Mouse (Mus musculus) central nervous system, embryonic 14 days (tissue): ENCODE measurements around the gene Pcnt. TPM values are rescaled to one million over a fixed set of nuclear protein-coding genes. Genes with fewer than 3 reads are reported as not detected.

Experiments
- polyA plus RNA-seq: library from polyadenylated mRNA; depleted of rRNA; stranded (reverse); fragments of >200 nt; gene quantifications from 2 replicates; pipeline ENCODE4 v1.2.3, GENCODE M21; 2012; rRNA removed

Gene Pcnt
- 27.2 and 33.1 TPM in 2 replicates for polyA plus RNA-seq

GRCm38 (mm10) chr10:76442178-76443088 is at the start of gene Pcnt:
TSS of gene Pcnt (minus strand) at chr10:76442786.

GRCm38 (mm10) chr10:76468203-76469162 is 25.9 kb upstream of the Pcnt start, which contains the start of the genes Mcm3ap and Ybey:
TSS of gene Mcm3ap (plus strand) at chr10:76468927.
TSS of gene Ybey (minus strand) at chr10:76469114.

GRCm38 (mm10) chr10:76448851-76449250 is 6.3 kb upstream of the Pcnt start, which contains the start of gene 2610028H24Rik:
TSS of gene 2610028H24Rik (plus strand) at chr10:76449081.

GRCm38 (mm10) chr10:76440281-76440680 is 2.3 kb downstream of the Pcnt start, which contains the start of gene AC141477.1:
TSS of gene AC141477.1 (minus strand) at chr10:76440444.

GRCm38 (mm10) chr10:76344711-76345539 is 97.7 kb downstream of the Pcnt start, which contains the start of gene Dip2a:
TSS of gene Dip2a (minus strand) at chr10:76345291.

Other genes with a start within 250 kb of the Pcnt start
- gene Prmt2, start 204.9 kb downstream of the Pcnt start, polyA plus RNA-seq = 253 and 256 TPM in 2 replicates
- gene S100b, start 188.9 kb downstream of the Pcnt start, polyA plus RNA-seq = 1.6 and 9.6 TPM in 2 replicates
- gene Dip2a, start 97.5 kb downstream of the Pcnt start, polyA plus RNA-seq = 41.2 and 44.0 TPM in 2 replicates
- gene AC141477.1, start 2.3 kb downstream of the Pcnt start, polyA plus RNA-seq = not detected in 2 replicates
- not detected in 2 replicates for gene 2610028H24Rik, start 6.3 kb upstream of the Pcnt start, polyA plus RNA-seq
- 60.3 and 61.4 TPM in 2 replicates for gene Mcm3ap, start 26.1 kb upstream of the Pcnt start, polyA plus RNA-seq
- 3.4 TPM in 2 replicates for gene Ybey, start 26.3 kb upstream of the Pcnt start, polyA plus RNA-seq
- 42.9 and 44.9 TPM in 2 replicates for gene Lss, start 88.8 kb upstream of the Pcnt start, polyA plus RNA-seq
- 0.29 and 0.37 TPM in 2 replicates for gene Spatc1l, start 119.5 kb upstream of the Pcnt start, polyA plus RNA-seq
- gene Ftcd, start 132.9 kb upstream of the Pcnt start, polyA plus RNA-seq = 0.04 TPM in 2 replicates
- gene Col6a2, start 180.8 kb upstream of the Pcnt start, polyA plus RNA-seq = 30.1 and 102 TPM in 2 replicates